Mouse (Mus musculus) heart, embryonic 12.5 days (tissue): Measurements from ENCODE around the gene Lca5l. TPM values are rescaled to one million over a fixed set of nuclear protein-coding genes. Genes with fewer than 3 reads are reported as not detected.

Source experiments
- ATAC-seq: fragments of 200-750 bp; cut with Nextera tagmentation; 2 replicates; pipeline ENCODE4 v1.8.0; 2017; ENCODE audit warnings: moderate TSS enrichment, moderate library complexity; ENCODE audit not compliant: insufficient number of reproducible peaks, low FRiP score
- H3K27ac ChIP-seq: fragments of 300-500 bp; sonication (generic); 2 replicates; pipeline ENCODE4 v1.5.1; 2016; ENCODE audit warnings: mild to moderate bottlenecking, moderate library complexity; ENCODE audit not compliant: poor library complexity, severe bottlenecking
- H3K27me3 ChIP-seq: fragments of 300-500 bp; sonication (generic); replicated peaks from 2 replicates; pipeline ENCODE4 v1.6.1; 2016; ENCODE audit warnings: mild to moderate bottlenecking, moderate library complexity
- H3K36me3 ChIP-seq: fragments of 300-500 bp; sonication (generic); 2 replicates; pipeline ENCODE4 v1.6.1; 2016; ENCODE audit warnings: mild to moderate bottlenecking, moderate library complexity
- H3K4me1 ChIP-seq: fragments of 300-500 bp; sonication (generic); replicated peaks from 2 replicates; pipeline ENCODE4 v1.6.1; 2016; ENCODE audit warnings: mild to moderate bottlenecking
- H3K4me2 ChIP-seq: fragments of 300-500 bp; sonication (generic); 2 replicates; pipeline ENCODE4 v1.6.1; 2016; ENCODE audit warnings: mild to moderate bottlenecking, moderate library complexity
- H3K4me3 ChIP-seq: fragments of 300-500 bp; sonication (generic); 2 replicates; pipeline ENCODE4 v1.5.1; 2016; ENCODE audit warnings: mild to moderate bottlenecking
- H3K9ac ChIP-seq: fragments of 300-500 bp; sonication (generic); 2 replicates; pipeline ENCODE4 v1.6.1; 2016; ENCODE audit warnings: mild to moderate bottlenecking, moderate library complexity
- H3K9me3 ChIP-seq: fragments of 300-500 bp; sonication (generic); replicated peaks from 2 replicates; pipeline ENCODE4 v1.6.1; 2016; ENCODE audit warnings: mild to moderate bottlenecking, moderate library complexity
- WGBS: fragments of 180-500 bp; shearing (Covaris S2); methylation state at CpG from one replicate; pipeline ENCODE4 v1.1.7; 2016; 5-methylcytosine and 5-hydroxymethylcytosine counted together
- polyA plus RNA-seq: library from polyadenylated mRNA; unstranded; fragments of >200 nt; fragmentation: Nextera tagmentation; extraction: Ambion mirVana; gene quantifications from 2 replicates; pipeline ENCODE4 v1.2.1, GENCODE M21; 2016

Lca5l gene
- 1.5 and 2.1 TPM in 2 replicates for polyA plus RNA-seq

GRCm38 (mm10) chr16:96191531-96192506 lies at the start of gene Lca5l:
Lca5l (minus strand) TSS chr16:96192271.
- H3K27ac ChIP-seq, result peak within 1 kb of the TSS; percentile 80
- H3K9ac ChIP-seq, result peak within 1 kb of the TSS; percentile 77
- H3K36me3 ChIP-seq, result no peaks in the 10 kb centered on the region
- H3K27me3 ChIP-seq, result peaks cover 3% of the 10 kb centered on the region
- ATAC-seq, result peak; percentile 97
- WGBS, result 1% methylated on average over 77 of the region's 77 CpGs
- H3K4me3 ChIP-seq, result peak within 1 kb of the TSS; percentile 69
- H3K4me2 ChIP-seq, result peak within 1 kb of the TSS; percentile 76
- 0 out of 2 replicates have a peak, but pooled peaks cover 7% of the 10 kb centered on the region for H3K9me3 ChIP-seq
- H3K4me1 ChIP-seq, result peaks cover 5% of the 10 kb centered on the region; the same call in 1 of the 2 replicates

- H3K4me3 ChIP-seq, result no peak within 1 kb of the TSS
- no peak within 1 kb of the TSS for H3K9ac ChIP-seq
- H3K27ac ChIP-seq, result no peak within 1 kb of the TSS
- no peaks in the 10 kb centered on the region for H3K36me3 ChIP-seq
- ATAC-seq, result no peak
- no peaks in the 10 kb centered on the region for H3K9me3 ChIP-seq
- WGBS, result 76% methylated on average over 17 of the region's 17 CpGs
- H3K4me1 ChIP-seq, result no peaks in the 10 kb centered on the region
- H3K27me3 ChIP-seq, result no peaks in the 10 kb centered on the region
- H3K4me2 ChIP-seq, result no peak within 1 kb of the TSS
These were observed 43.4 kb upstream of the Lca5l start, which contains the start of gene B3galt5 for GRCm38 (mm10) chr16:96235366-96235970. B3galt5 (plus strand) TSS chr16:96235801.

- Histone ChIP-seq H3K4me1 (0 out of 2 replicates have a peak, but pooled peaks cover 3% of the 10 kb centered on the region), H3K4me3 (no peak overlapping the region), H3K27me3 (no peaks in the 10 kb centered on the region), H3K36me3 (no peaks in the 10 kb centered on the region), H3K27ac (no peak overlapping the region), H3K9ac (no peak overlapping the region), H3K4me2 (no peak overlapping the region), H3K9me3 (no peaks in the 10 kb centered on the region)
- WGBS, result 82% methylated on average over 8 of the region's 8 CpGs
- ATAC-seq, result no peak
These were observed 41.9 kb upstream of the Lca5l start for GRCm38 (mm10) chr16:96233996-96234395.

GRCm38 (mm10) chr16:96231974-96232373 lies 39.9 kb upstream of the Lca5l start:
- Histone ChIP-seq H3K27ac (no peak overlapping the region), H3K9me3 (no peaks in the 10 kb centered on the region), H3K4me1 (0 out of 2 replicates have a peak, but pooled peaks cover 5% of the 10 kb centered on the region), H3K9ac (no peak overlapping the region), H3K27me3 (no peaks in the 10 kb centered on the region), H3K36me3 (peaks cover 14% of the 10 kb centered on the region), H3K4me3 (no peak overlapping the region), H3K4me2 (no peak overlapping the region)
- no peak for ATAC-seq
- 82% methylated on average over 8 of the region's 8 CpGs for WGBS

- H3K4me2 ChIP-seq, result no peak overlapping the region
- no peak for ATAC-seq
- H3K36me3 ChIP-seq, result peaks cover 22% of the 10 kb centered on the region
- H3K4me1 ChIP-seq, result 0 out of 2 replicates have a peak, but pooled peaks cover 5% of the 10 kb centered on the region
- no peak overlapping the region for H3K4me3 ChIP-seq
- no peaks in the 10 kb centered on the region for H3K27me3 ChIP-seq
- H3K27ac ChIP-seq, result no peak overlapping the region
- H3K9ac ChIP-seq, result no peak overlapping the region
- WGBS, result 83% methylated on average over 4 of the region's 4 CpGs
- H3K9me3 ChIP-seq, result no peaks in the 10 kb centered on the region
These were observed 39.2 kb upstream of the Lca5l start for GRCm38 (mm10) chr16:96231251-96231650.

- Histone ChIP-seq H3K4me1 (0 out of 2 replicates have a peak, but pooled peaks cover 5% of the 10 kb centered on the region), H3K36me3 (peaks cover 30% of the 10 kb centered on the region), H3K4me2 (no peak overlapping the region), H3K9me3 (no peaks in the 10 kb centered on the region), H3K9ac (no peak overlapping the region), H3K4me3 (no peak overlapping the region), H3K27ac (no peak overlapping the region), H3K27me3 (no peaks in the 10 kb centered on the region)
- WGBS, result 34% methylated on average over 11 of the region's 11 CpGs
- ATAC-seq, result peak; percentile 61; the same call in 1 of the 2 replicates
These were observed 38.3 kb upstream of the Lca5l start for GRCm38 (mm10) chr16:96230411-96230810.

GRCm38 (mm10) chr16:96229044-96229555 lies 37.0 kb upstream of the Lca5l start:
- no peak for ATAC-seq
- Histone ChIP-seq H3K36me3 (peaks cover 43% of the 10 kb centered on the region), H3K4me1 (0 out of 2 replicates have a peak, but pooled peaks cover 5% of the 10 kb centered on the region), H3K9me3 (no peaks in the 10 kb centered on the region), H3K4me3 (no peak overlapping the region), H3K9ac (no peak overlapping the region), H3K27me3 (no peaks in the 10 kb centered on the region), H3K27ac (peak overlapping the region; percentile 39), H3K4me2 (no peak overlapping the region)
- WGBS, result 45% methylated on average over 8 of the region's 8 CpGs

- peaks cover 47% of the 10 kb centered on the region for H3K36me3 ChIP-seq
- ATAC-seq, result no peak
These were observed 36.4 kb upstream of the Lca5l start for GRCm38 (mm10) chr16:96228438-96228837.

GRCm38 (mm10) chr16:96222452-96222851 lies 30.4 kb upstream of the Lca5l start:
- no peak for ATAC-seq
- Histone ChIP-seq H3K36me3 (peaks cover 63% of the 10 kb centered on the region), H3K9me3 (no peaks in the 10 kb centered on the region), H3K4me1 (peaks cover 12% of the 10 kb centered on the region), H3K4me2 (no peak overlapping the region), H3K27ac (no peak overlapping the region), H3K27me3 (no peaks in the 10 kb centered on the region), H3K9ac (no peak overlapping the region), H3K4me3 (no peak overlapping the region)
- 71% methylated on average over 1 of the region's 1 CpGs for WGBS

More at GRCm38 (mm10) chr16:96228438-96228837, 36.4 kb upstream of the Lca5l start:
- Histone ChIP-seq H3K4me3 (no peak overlapping the region), H3K27ac (no peak overlapping the region), H3K27me3 (no peaks in the 10 kb centered on the region), H3K9ac (no peak overlapping the region), H3K9me3 (no peaks in the 10 kb centered on the region), H3K4me2 (no peak overlapping the region), H3K4me1 (0 out of 2 replicates have a peak, but pooled peaks cover 5% of the 10 kb centered on the region)
- WGBS, result 76% methylated on average over 13 of the region's 13 CpGs

GRCm38 (mm10) chr16:96221959-96222358 lies 29.9 kb upstream of the Lca5l start:
- H3K27ac ChIP-seq, result no peak overlapping the region
- H3K36me3 ChIP-seq, result peaks cover 58% of the 10 kb centered on the region

GRCm38 (mm10) chr16:96221491-96221890 lies 29.4 kb upstream of the Lca5l start:
- peaks cover 12% of the 10 kb centered on the region for H3K4me1 ChIP-seq
- ATAC-seq, result no peak
- H3K4me3 ChIP-seq, result no peak overlapping the region
- 36% methylated on average over 5 of the region's 5 CpGs for WGBS
- H3K4me2 ChIP-seq, result no peak overlapping the region
- H3K36me3 ChIP-seq, result peaks cover 55% of the 10 kb centered on the region
- no peaks in the 10 kb centered on the region for H3K27me3 ChIP-seq
- 0 out of 2 replicates have a peak overlapping the region, but pooled peaks have one; percentile 8 for H3K27ac ChIP-seq
- H3K9me3 ChIP-seq, result no peaks in the 10 kb centered on the region
- H3K9ac ChIP-seq, result no peak overlapping the region

More at GRCm38 (mm10) chr16:96221959-96222358, 29.9 kb upstream of the Lca5l start:
- 75% methylated on average over 3 of the region's 3 CpGs for WGBS
- no peaks in the 10 kb centered on the region for H3K27me3 ChIP-seq
- H3K4me3 ChIP-seq, result no peak overlapping the region
- no peaks in the 10 kb centered on the region for H3K9me3 ChIP-seq
- no peak for ATAC-seq
- no peak overlapping the region for H3K9ac ChIP-seq
- peaks cover 12% of the 10 kb centered on the region for H3K4me1 ChIP-seq
- H3K4me2 ChIP-seq, result no peak overlapping the region
